Mouse (Mus musculus) stomach, embryonic 15.5 days (tissue): Measurements from ENCODE around the gene Gprc5b. TPM values are rescaled to one million over a fixed set of nuclear protein-coding genes. Genes with fewer than 3 reads are reported as not detected.

Experiments used
- ATAC-seq: fragments of 200-750 bp; cut with Nextera tagmentation; 2 replicates; pipeline ENCODE4 v1.8.0; 2017; ENCODE audit warnings: low read depth, moderate number of reproducible peaks, moderate TSS enrichment; ENCODE audit not compliant: insufficient read depth, low FRiP score
- H3K27ac ChIP-seq: fragments of 300-500 bp; sonication (generic); 2 replicates; pipeline ENCODE4 v1.5.1; 2015; ENCODE audit warnings: mild to moderate bottlenecking, inconsistent platforms
- H3K27me3 ChIP-seq: fragments of 300-500 bp; sonication (generic); replicated peaks from 2 replicates; pipeline ENCODE4 v1.6.1; 2015; ENCODE audit warnings: inconsistent platforms
- H3K36me3 ChIP-seq: fragments of 300-500 bp; sonication (generic); 2 replicates; pipeline ENCODE4 v1.6.1; 2015; ENCODE audit warnings: inconsistent platforms
- H3K4me1 ChIP-seq: fragments of 300-500 bp; sonication (generic); 2 replicates; pipeline ENCODE4 v1.6.1; 2015; ENCODE audit warnings: inconsistent platforms
- H3K4me2 ChIP-seq: fragments of 300-500 bp; sonication (generic); 2 replicates; pipeline ENCODE4 v1.6.1; 2015; ENCODE audit warnings: mild to moderate bottlenecking, inconsistent platforms
- H3K4me3 ChIP-seq: fragments of 300-500 bp; sonication (generic); replicated peaks from 2 replicates; pipeline ENCODE4 v1.5.1; 2015; ENCODE audit warnings: inconsistent platforms
- H3K9ac ChIP-seq: fragments of 300-500 bp; sonication (generic); 2 replicates; pipeline ENCODE4 v1.6.1; 2015; ENCODE audit warnings: inconsistent platforms
- H3K9me3 ChIP-seq: fragments of 300-500 bp; sonication (generic); 2 replicates; pipeline ENCODE4 v1.6.1; 2016; ENCODE audit warnings: inconsistent platforms
- WGBS: fragments of 180-500 bp; shearing (Covaris S2); methylation state at CpG from one replicate; pipeline ENCODE4 v1.1.7; 2015; 5-methylcytosine and 5-hydroxymethylcytosine counted together
- polyA plus RNA-seq: library from polyadenylated mRNA; unstranded; fragments of >200 nt; fragmentation: Nextera tagmentation; extraction: Ambion mirVana; gene quantifications from 2 replicates; pipeline ENCODE4 v1.2.1, GENCODE M21; 2015

Gene Gprc5b
- polyA plus RNA-seq, 1 experiment from 2014 or later, result 3.0 TPM

- Histone ChIP-seq H3K9me3 (no peaks in the 10 kb centered on the region), H3K27ac (no peak overlapping the region), H3K9ac (no peak overlapping the region), H3K4me2 (no peak overlapping the region), H3K27me3 (no peaks in the 10 kb centered on the region), H3K4me1 (0 out of 2 replicates have a peak, but pooled peaks cover 4% of the 10 kb centered on the region), H3K4me3 (no peak overlapping the region), H3K36me3 (no peaks in the 10 kb centered on the region)
- WGBS, result 84% methylated on average over 8 of the region's 8 CpGs
- ATAC-seq, result no peak
Observed at GRCm38 (mm10) chr7:118971499-118971898, 23.5 kb downstream of the Gprc5b start.

GRCm38 (mm10) chr7:118968870-118969269 is 26.1 kb downstream of the Gprc5b start:
- no peak overlapping the region for H3K27ac ChIP-seq
- H3K4me2 ChIP-seq, result no peak overlapping the region
- H3K4me3 ChIP-seq, result no peak overlapping the region
- H3K4me1 ChIP-seq, result 0 out of 2 replicates have a peak, but pooled peaks cover 4% of the 10 kb centered on the region
- no peak for ATAC-seq
- no peaks in the 10 kb centered on the region for H3K27me3 ChIP-seq
- 93% methylated on average over 3 of the region's 3 CpGs for WGBS
- H3K36me3 ChIP-seq, result no peaks in the 10 kb centered on the region
- no peak overlapping the region for H3K9ac ChIP-seq
- H3K9me3 ChIP-seq, result no peaks in the 10 kb centered on the region

GRCm38 (mm10) chr7:118965198-118965597 is 29.8 kb downstream of the Gprc5b start:
- Histone ChIP-seq H3K27me3 (no peaks in the 10 kb centered on the region), H3K9me3 (no peaks in the 10 kb centered on the region), H3K4me2 (no peak overlapping the region), H3K36me3 (no peaks in the 10 kb centered on the region), H3K27ac (no peak overlapping the region), H3K4me3 (no peak overlapping the region), H3K4me1 (no peaks in the 10 kb centered on the region), H3K9ac (no peak overlapping the region)
- ATAC-seq, result no peak
- 25% methylated on average over 7 of the region's 7 CpGs for WGBS

GRCm38 (mm10) chr7:118964777-118965176 is 30.2 kb downstream of the Gprc5b start:
- H3K27me3 ChIP-seq, result no peaks in the 10 kb centered on the region
- no peak overlapping the region for H3K27ac ChIP-seq
- no peak overlapping the region for H3K4me2 ChIP-seq
- WGBS, result 3% methylated on average over 2 of the region's 3 CpGs
- H3K9ac ChIP-seq, result no peak overlapping the region
- H3K9me3 ChIP-seq, result no peaks in the 10 kb centered on the region
- ATAC-seq, result no peak
- H3K4me1 ChIP-seq, result no peaks in the 10 kb centered on the region
- H3K36me3 ChIP-seq, result no peaks in the 10 kb centered on the region
- H3K4me3 ChIP-seq, result no peak overlapping the region

- Histone ChIP-seq H3K36me3 (no peaks in the 10 kb centered on the region), H3K9ac (no peak overlapping the region), H3K27me3 (no peaks in the 10 kb centered on the region), H3K27ac (no peak overlapping the region), H3K4me2 (no peak overlapping the region), H3K4me1 (no peaks in the 10 kb centered on the region), H3K4me3 (no peak overlapping the region), H3K9me3 (no peaks in the 10 kb centered on the region)
- ATAC-seq, result no peak
- 64% methylated on average over 7 of the region's 7 CpGs for WGBS
Observed at GRCm38 (mm10) chr7:118959209-118959608, 35.8 kb downstream of the Gprc5b start.

- Histone ChIP-seq H3K9ac (no peak overlapping the region), H3K27me3 (no peaks in the 10 kb centered on the region), H3K9me3 (no peaks in the 10 kb centered on the region), H3K27ac (no peak overlapping the region), H3K4me2 (no peak overlapping the region), H3K4me1 (0 out of 2 replicates have a peak, but pooled peaks cover 3% of the 10 kb centered on the region), H3K36me3 (no peaks in the 10 kb centered on the region), H3K4me3 (no peak overlapping the region)
- 71% methylated on average over 4 of the region's 4 CpGs for WGBS
- no peak for ATAC-seq
Observed at GRCm38 (mm10) chr7:118956616-118957246, 38.3 kb downstream of the Gprc5b start.

GRCm38 (mm10) chr7:118954968-118955367 is 40.0 kb downstream of the Gprc5b start:
- Histone ChIP-seq H3K27ac (no peak overlapping the region), H3K36me3 (no peaks in the 10 kb centered on the region), H3K27me3 (no peaks in the 10 kb centered on the region), H3K9ac (no peak overlapping the region), H3K9me3 (no peaks in the 10 kb centered on the region), H3K4me3 (no peak overlapping the region), H3K4me1 (0 out of 2 replicates have a peak, but pooled peaks cover 3% of the 10 kb centered on the region), H3K4me2 (no peak overlapping the region)
- no peak for ATAC-seq
- 93% methylated on average over 1 of the region's 1 CpGs for WGBS

GRCm38 (mm10) chr7:118953626-118954282 is 41.3 kb downstream of the Gprc5b start:
- 0 out of 2 replicates have a peak, but pooled peaks cover 3% of the 10 kb centered on the region for H3K4me1 ChIP-seq
- no peaks in the 10 kb centered on the region for H3K27me3 ChIP-seq
- no peak for ATAC-seq
- no peak overlapping the region for H3K4me2 ChIP-seq
- no peak overlapping the region for H3K9ac ChIP-seq
- no peak overlapping the region for H3K4me3 ChIP-seq
- no peaks in the 10 kb centered on the region for H3K36me3 ChIP-seq
- no peak overlapping the region for H3K27ac ChIP-seq
- no peaks in the 10 kb centered on the region for H3K9me3 ChIP-seq
- WGBS, result 56% methylated on average over 11 of the region's 11 CpGs

GRCm38 (mm10) chr7:118949749-118950148 is 45.3 kb downstream of the Gprc5b start:
- Histone ChIP-seq H3K4me2 (no peak overlapping the region), H3K27me3 (no peaks in the 10 kb centered on the region), H3K4me1 (0 out of 2 replicates have a peak, but pooled peaks cover 3% of the 10 kb centered on the region), H3K9ac (no peak overlapping the region), H3K27ac (no peak overlapping the region), H3K36me3 (no peaks in the 10 kb centered on the region), H3K9me3 (no peaks in the 10 kb centered on the region), H3K4me3 (no peak overlapping the region)
- 53% methylated on average over 7 of the region's 7 CpGs for WGBS
- no peak for ATAC-seq

- Histone ChIP-seq H3K9me3 (no peaks in the 10 kb centered on the region), H3K9ac (no peak overlapping the region), H3K4me1 (no peaks in the 10 kb centered on the region), H3K36me3 (no peaks in the 10 kb centered on the region), H3K27me3 (no peaks in the 10 kb centered on the region), H3K27ac (no peak overlapping the region), H3K4me2 (no peak overlapping the region), H3K4me3 (no peak overlapping the region)
- ATAC-seq, result no peak
- WGBS, result 73% methylated on average over 2 of the region's 2 CpGs
Observed at GRCm38 (mm10) chr7:118948677-118949282, 46.2 kb downstream of the Gprc5b start.

- Histone ChIP-seq H3K9ac (no peak overlapping the region), H3K9me3 (no peaks in the 10 kb centered on the region), H3K4me3 (no peak overlapping the region), H3K4me1 (no peaks in the 10 kb centered on the region), H3K27ac (no peak overlapping the region), H3K27me3 (no peaks in the 10 kb centered on the region), H3K4me2 (no peak overlapping the region), H3K36me3 (no peaks in the 10 kb centered on the region)
- WGBS, result 54% methylated on average over 3 of the region's 3 CpGs
- ATAC-seq, result no peak
Observed at GRCm38 (mm10) chr7:118947241-118947640, 47.8 kb downstream of the Gprc5b start.

- no peak for ATAC-seq
- Histone ChIP-seq H3K27ac (no peak overlapping the region), H3K4me2 (no peak overlapping the region), H3K27me3 (no peaks in the 10 kb centered on the region), H3K9me3 (no peaks in the 10 kb centered on the region), H3K36me3 (no peaks in the 10 kb centered on the region), H3K4me3 (no peak overlapping the region), H3K9ac (no peak overlapping the region), H3K4me1 (no peaks in the 10 kb centered on the region)
- 23% methylated on average over 2 of the region's 2 CpGs for WGBS
Observed at GRCm38 (mm10) chr7:118944884-118945283, 50.1 kb downstream of the Gprc5b start.
